Mouse (Mus musculus) stomach, embryonic 15.5 days (tissue): ENCODE results near the gene Pitpnb. TPM values are rescaled to one million over a fixed set of nuclear protein-coding genes. Genes with fewer than 3 reads are reported as not detected.
A peak's percentile ranks its signal among the peaks of the same experiment; 100 is the strongest.

Experiments
- ATAC-seq: fragments of 200-750 bp; cut with Nextera tagmentation; 2 replicates; pipeline ENCODE4 v1.8.0; 2017; ENCODE audit warnings: low read depth, moderate number of reproducible peaks, moderate TSS enrichment; ENCODE audit not compliant: insufficient read depth, low FRiP score
- H3K27ac ChIP-seq: fragments of 300-500 bp; sonication (generic); 2 replicates; pipeline ENCODE4 v1.5.1; 2015; ENCODE audit warnings: mild to moderate bottlenecking, inconsistent platforms
- H3K27me3 ChIP-seq: fragments of 300-500 bp; sonication (generic); replicated peaks from 2 replicates; pipeline ENCODE4 v1.6.1; 2015; ENCODE audit warnings: inconsistent platforms
- H3K36me3 ChIP-seq: fragments of 300-500 bp; sonication (generic); 2 replicates; pipeline ENCODE4 v1.6.1; 2015; ENCODE audit warnings: inconsistent platforms
- H3K4me1 ChIP-seq: fragments of 300-500 bp; sonication (generic); 2 replicates; pipeline ENCODE4 v1.6.1; 2015; ENCODE audit warnings: inconsistent platforms
- H3K4me2 ChIP-seq: fragments of 300-500 bp; sonication (generic); 2 replicates; pipeline ENCODE4 v1.6.1; 2015; ENCODE audit warnings: mild to moderate bottlenecking, inconsistent platforms
- H3K4me3 ChIP-seq: fragments of 300-500 bp; sonication (generic); replicated peaks from 2 replicates; pipeline ENCODE4 v1.5.1; 2015; ENCODE audit warnings: inconsistent platforms
- H3K9ac ChIP-seq: fragments of 300-500 bp; sonication (generic); 2 replicates; pipeline ENCODE4 v1.6.1; 2015; ENCODE audit warnings: inconsistent platforms
- H3K9me3 ChIP-seq: fragments of 300-500 bp; sonication (generic); 2 replicates; pipeline ENCODE4 v1.6.1; 2016; ENCODE audit warnings: inconsistent platforms
- WGBS: fragments of 180-500 bp; shearing (Covaris S2); methylation state at CpG from one replicate; pipeline ENCODE4 v1.1.7; 2015; 5-methylcytosine and 5-hydroxymethylcytosine counted together
- polyA plus RNA-seq: library from polyadenylated mRNA; unstranded; fragments of >200 nt; fragmentation: Nextera tagmentation; extraction: Ambion mirVana; gene quantifications from 2 replicates; pipeline ENCODE4 v1.2.1, GENCODE M21; 2015

The Pitpnb gene
- polyA plus RNA-seq, 1 experiment from 2014 or later, result 96.4 TPM

- H3K27ac ChIP-seq, result no peak overlapping the region
- H3K36me3 ChIP-seq, result no peaks in the 10 kb centered on the region
- WGBS, result 86% methylated on average over 9 of the region's 9 CpGs
- no peak overlapping the region for H3K4me3 ChIP-seq
- H3K9ac ChIP-seq, result no peak overlapping the region
- H3K4me1 ChIP-seq, result no peaks in the 10 kb centered on the region
- ATAC-seq, result no peak
- no peak overlapping the region for H3K4me2 ChIP-seq
- no peaks in the 10 kb centered on the region for H3K9me3 ChIP-seq
- H3K27me3 ChIP-seq, result no peaks in the 10 kb centered on the region
These were observed 16.7 kb upstream of the Pitpnb start for GRCm38 (mm10) chr5:111313833-111314232.

GRCm38 (mm10) chr5:111315061-111315460 lies 15.5 kb upstream of the Pitpnb start:
- no peaks in the 10 kb centered on the region for H3K36me3 ChIP-seq
- no peak overlapping the region for H3K27ac ChIP-seq
- WGBS, result 83% methylated on average over 6 of the region's 6 CpGs
- H3K4me1 ChIP-seq, result no peaks in the 10 kb centered on the region
- no peak overlapping the region for H3K4me3 ChIP-seq
- H3K27me3 ChIP-seq, result no peaks in the 10 kb centered on the region
- ATAC-seq, result no peak
- no peak overlapping the region for H3K9ac ChIP-seq
- H3K4me2 ChIP-seq, result no peak overlapping the region
- H3K9me3 ChIP-seq, result no peaks in the 10 kb centered on the region

GRCm38 (mm10) chr5:111317526-111317925 lies 13.0 kb upstream of the Pitpnb start:
- Histone ChIP-seq H3K4me1 (no peaks in the 10 kb centered on the region), H3K36me3 (no peaks in the 10 kb centered on the region), H3K9ac (no peak overlapping the region), H3K27ac (no peak overlapping the region), H3K4me3 (no peak overlapping the region), H3K27me3 (no peaks in the 10 kb centered on the region), H3K9me3 (no peaks in the 10 kb centered on the region), H3K4me2 (no peak overlapping the region)
- no peak for ATAC-seq
- WGBS, result 40% methylated on average over 3 of the region's 3 CpGs

DNA sequence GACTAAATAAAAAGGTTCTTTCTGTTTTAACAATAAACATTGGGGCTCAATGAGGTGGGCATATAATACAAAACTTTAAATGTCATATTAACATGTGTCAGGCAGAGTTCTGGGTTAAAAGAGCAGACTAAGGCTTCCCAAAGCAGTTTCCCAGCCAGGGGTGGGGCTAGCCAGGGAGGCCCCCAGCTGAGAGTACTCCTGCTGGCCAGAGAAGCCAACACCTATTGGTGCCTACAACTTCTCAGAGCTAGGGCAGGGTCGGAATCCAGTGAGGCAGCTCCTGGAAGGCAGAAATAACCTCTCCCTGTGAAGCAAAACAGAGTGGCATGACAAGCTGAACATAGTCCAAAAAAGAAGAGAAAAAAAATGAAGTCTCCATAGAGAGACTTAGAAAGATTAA lies 11.6 kb upstream of the Pitpnb start:
- WGBS, result 50% methylated on average over 1 of the region's 1 CpGs
- Histone ChIP-seq H3K27ac (no peak overlapping the region), H3K4me2 (no peak overlapping the region), H3K4me3 (no peak overlapping the region), H3K9ac (no peak overlapping the region), H3K4me1 (no peaks in the 10 kb centered on the region), H3K9me3 (no peaks in the 10 kb centered on the region), H3K27me3 (no peaks in the 10 kb centered on the region), H3K36me3 (no peaks in the 10 kb centered on the region)
- no peak for ATAC-seq

DNA sequence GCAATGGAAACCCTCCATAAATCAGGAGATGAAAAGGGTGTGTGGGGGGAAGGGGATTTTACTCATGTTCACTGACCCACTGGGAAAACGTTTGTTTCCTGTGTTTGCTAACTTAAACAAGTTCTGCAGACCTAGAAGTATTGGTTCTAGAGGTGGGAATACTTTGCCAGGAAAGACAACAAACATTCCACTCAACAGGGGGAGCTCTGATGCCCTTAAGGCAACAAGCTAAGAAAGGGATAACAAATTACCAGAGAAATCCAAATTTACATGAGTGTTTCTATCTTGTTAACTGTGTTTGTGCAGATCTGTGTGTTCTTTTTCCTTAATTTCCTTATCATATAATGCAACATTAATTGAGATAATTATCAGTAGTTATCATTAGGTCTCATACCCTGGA lies 4.8 kb upstream of the Pitpnb start:
- ATAC-seq, result no peak
- Histone ChIP-seq H3K27ac (no peak overlapping the region), H3K9me3 (no peaks in the 10 kb centered on the region), H3K9ac (no peak overlapping the region), H3K36me3 (no peaks in the 10 kb centered on the region), H3K4me3 (no peak overlapping the region), H3K4me1 (peaks cover 6% of the 10 kb centered on the region; the same call in 1 of the 2 replicates), H3K27me3 (no peaks in the 10 kb centered on the region), H3K4me2 (no peak overlapping the region)
- 9% methylated on average over 1 of the region's 1 CpGs for WGBS

GRCm38 (mm10) chr5:111327420-111327819 lies 3.1 kb upstream of the Pitpnb start:
- WGBS, result 76% methylated on average over 7 of the region's 7 CpGs
- Histone ChIP-seq H3K4me3 (no peak overlapping the region), H3K27me3 (no peaks in the 10 kb centered on the region), H3K9me3 (no peaks in the 10 kb centered on the region), H3K9ac (no peak overlapping the region), H3K27ac (no peak overlapping the region), H3K4me1 (peaks cover 11% of the 10 kb centered on the region; the same call in 1 of the 2 replicates), H3K4me2 (no peak overlapping the region), H3K36me3 (no peaks in the 10 kb centered on the region)
- ATAC-seq, result no peak

DNA sequence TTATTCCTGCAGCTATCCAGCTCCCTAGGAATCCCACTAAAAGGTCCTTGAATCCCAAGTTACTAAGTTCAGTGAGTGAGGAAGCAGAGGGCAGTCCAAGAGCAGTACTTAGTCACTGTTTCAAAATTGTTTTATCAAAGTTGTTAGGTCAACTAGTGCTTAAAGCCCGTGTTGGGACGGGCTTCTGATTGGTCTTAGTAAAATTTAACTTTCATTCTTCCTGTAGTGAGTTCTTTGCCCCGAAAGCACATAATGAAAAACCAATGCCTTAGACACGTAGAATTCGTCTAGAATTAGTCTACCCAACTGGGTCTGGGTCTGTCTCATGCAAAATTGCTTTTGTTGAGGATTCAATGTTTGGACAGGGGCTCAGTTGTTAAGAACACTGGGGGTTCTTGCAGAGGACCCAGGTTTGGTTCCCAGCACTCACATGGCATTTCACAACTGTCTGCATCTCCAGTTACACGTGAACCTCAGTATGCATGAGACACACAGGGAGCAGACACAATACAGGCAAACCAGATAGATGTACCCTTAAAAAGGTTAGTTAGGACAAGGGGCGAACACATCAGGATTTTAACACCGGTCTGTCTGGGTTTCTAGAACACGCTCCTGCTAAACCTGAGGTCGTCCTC lies 664 bp upstream of the Pitpnb start:
- peak overlapping the region; percentile 87 for H3K27ac ChIP-seq
- ATAC-seq, result 0 out of 2 replicates have a peak, but pooled peaks have one; percentile 6
- 20% methylated on average over 10 of the region's 10 CpGs for WGBS
- no peaks in the 10 kb centered on the region for H3K27me3 ChIP-seq
- 0 out of 2 replicates have a peak overlapping the region, but pooled peaks have one; percentile 35 for H3K9ac ChIP-seq
- H3K4me2 ChIP-seq, result peak overlapping the region; percentile 66
- H3K36me3 ChIP-seq, result no peaks in the 10 kb centered on the region
- H3K9me3 ChIP-seq, result no peaks in the 10 kb centered on the region
- H3K4me3 ChIP-seq, result peak overlapping the region; percentile 90
- H3K4me1 ChIP-seq, result peaks cover 11% of the 10 kb centered on the region; the same call in 1 of the 2 replicates

- Histone ChIP-seq H3K4me1 (peaks cover 12% of the 10 kb centered on the region; the same call in 1 of the 2 replicates), H3K4me2 (peak overlapping the region; percentile 69), H3K4me3 (peak overlapping the region; percentile 90), H3K9ac (peak overlapping the region; percentile 94), H3K36me3 (peaks cover 4% of the 10 kb centered on the region; the same call in 1 of the 2 replicates), H3K27ac (peak overlapping the region; percentile 80), H3K9me3 (no peaks in the 10 kb centered on the region), H3K27me3 (no peaks in the 10 kb centered on the region)
- no peak for ATAC-seq
- WGBS, result under 1% methylated on average over 14 of the region's 14 CpGs
These were observed 504 bp downstream of the Pitpnb start for GRCm38 (mm10) chr5:111331099-111331435.

- Histone ChIP-seq H3K9ac (no peak overlapping the region), H3K4me1 (peaks cover 8% of the 10 kb centered on the region; the same call in 1 of the 2 replicates), H3K27ac (0 out of 2 replicates have a peak overlapping the region, but pooled peaks have one; percentile 18), H3K36me3 (peaks cover 19% of the 10 kb centered on the region), H3K27me3 (no peaks in the 10 kb centered on the region), H3K4me3 (no peak overlapping the region), H3K4me2 (no peak overlapping the region), H3K9me3 (no peaks in the 10 kb centered on the region)
- 64% methylated on average over 8 of the region's 8 CpGs for WGBS
- peak; percentile 63; the same call in 1 of the 2 replicates for ATAC-seq
These were observed 5.6 kb downstream of the Pitpnb start for GRCm38 (mm10) chr5:111335939-111336691.

GRCm38 (mm10) chr5:111341609-111342008 lies 11.0 kb downstream of the Pitpnb start:
- H3K9me3 ChIP-seq, result no peaks in the 10 kb centered on the region
- no peak overlapping the region for H3K9ac ChIP-seq
- peaks cover 32% of the 10 kb centered on the region for H3K36me3 ChIP-seq
- WGBS, result 49% methylated on average over 5 of the region's 5 CpGs
- H3K27me3 ChIP-seq, result no peaks in the 10 kb centered on the region
- H3K27ac ChIP-seq, result no peak overlapping the region
- no peak for ATAC-seq
- H3K4me3 ChIP-seq, result no peak overlapping the region
- no peaks in the 10 kb centered on the region for H3K4me1 ChIP-seq
- no peak overlapping the region for H3K4me2 ChIP-seq

DNA sequence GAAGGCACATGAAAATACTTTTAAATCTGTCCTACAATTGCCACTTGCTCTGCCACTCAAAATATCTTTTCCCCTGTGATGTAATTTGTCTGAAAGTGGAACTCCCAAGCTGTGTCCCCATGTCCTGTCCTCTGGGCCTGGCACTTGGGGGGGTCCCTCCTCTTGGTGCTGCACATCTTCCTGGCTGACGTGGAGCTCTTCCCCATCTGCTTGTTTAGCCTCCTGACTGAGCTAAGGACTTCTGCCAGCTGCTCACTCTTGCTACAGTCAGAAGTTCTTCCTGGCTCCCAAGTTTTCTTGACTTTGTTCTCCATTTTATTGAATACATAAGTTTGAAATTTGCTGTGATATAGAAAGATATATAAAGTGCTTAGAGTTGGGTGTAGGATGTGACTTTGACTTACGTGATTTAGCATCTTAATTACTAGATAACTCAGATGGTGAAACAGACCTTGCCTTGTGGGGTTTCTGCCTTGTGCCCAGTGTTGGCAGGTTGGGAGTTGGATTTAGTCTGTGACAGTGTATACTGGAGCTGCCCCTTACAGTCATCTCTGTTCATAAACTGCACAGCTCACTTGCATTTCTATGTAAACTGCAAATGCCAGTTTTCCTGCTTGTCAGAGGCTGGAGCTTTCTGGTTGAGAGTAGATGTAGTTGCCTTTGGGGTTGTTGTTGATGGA lies 14.3 kb downstream of the Pitpnb start:
- WGBS, result 83% methylated on average over 2 of the region's 2 CpGs
- Histone ChIP-seq H3K4me3 (no peak overlapping the region), H3K27me3 (no peaks in the 10 kb centered on the region), H3K4me2 (no peak overlapping the region), H3K36me3 (peaks cover 50% of the 10 kb centered on the region), H3K9ac (no peak overlapping the region), H3K4me1 (no peaks in the 10 kb centered on the region), H3K9me3 (no peaks in the 10 kb centered on the region), H3K27ac (no peak overlapping the region)
- ATAC-seq, result no peak
